In the genomic region with DNA sequence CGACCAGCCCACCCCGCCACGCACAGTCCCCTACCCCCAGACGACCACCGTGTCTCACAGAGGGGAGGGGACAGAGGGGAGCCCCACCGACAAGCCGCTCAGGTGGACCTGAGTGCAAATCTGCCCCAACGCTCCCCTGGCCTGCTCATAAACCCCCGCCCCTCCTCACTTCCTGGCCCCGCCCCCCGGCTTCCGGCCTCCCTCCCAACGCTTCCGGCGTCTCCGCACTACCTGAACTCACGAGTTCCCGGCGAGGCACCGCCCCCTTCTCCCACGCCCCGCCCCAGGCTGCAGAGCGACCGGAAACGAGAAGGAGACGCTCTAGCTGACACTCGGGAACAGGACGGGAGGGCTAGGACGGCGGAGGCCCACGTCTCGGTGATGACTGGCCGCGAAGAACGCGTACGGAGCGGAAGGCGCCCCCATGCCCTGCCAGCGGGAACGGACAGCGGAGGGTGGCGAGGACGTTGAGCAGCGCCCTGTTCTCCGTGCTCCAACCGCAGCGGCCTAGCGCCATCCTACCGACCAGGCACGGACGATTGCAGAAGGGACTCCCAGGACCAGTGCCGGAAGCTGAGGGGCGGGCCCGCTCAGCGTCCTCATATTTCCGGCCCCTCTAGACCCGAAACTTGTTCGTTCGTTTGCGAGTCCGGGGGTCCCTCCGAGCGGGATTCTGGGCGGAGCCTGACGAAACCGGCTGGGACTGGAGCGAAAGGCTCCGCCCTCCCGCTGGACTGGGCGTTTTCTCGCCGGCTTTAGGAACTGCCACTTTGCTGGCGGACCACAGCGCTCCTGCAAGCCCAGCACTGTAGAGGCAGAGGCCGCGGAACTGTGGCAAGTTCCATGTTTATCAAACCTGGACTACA, we compare ENCODE assay signal across 8 mouse cellular contexts. TPM values are rescaled to one million over a fixed set of nuclear protein-coding genes. Genes with fewer than 3 reads are reported as not detected.
DNase-seq lines count a peak whose midpoint lies in the region; ATAC-seq lines count a peak whose summit lies in the region.

A gene (minus strand): TSS at position 554 of the 866 bp plus-strand sequence.

- peak within 1 kb of the TSS; percentile 97 for H3K27ac ChIP-seq in heart, embryonic 10.5 days
- peak within 1 kb of the TSS; percentile 99 for H3K27ac ChIP-seq in kidney, embryonic 15.5 days

- peaks cover 27% of the 10 kb centered on the region for H3K36me3 ChIP-seq in heart, embryonic 10.5 days
- H3K36me3 ChIP-seq in kidney, embryonic 15.5 days = peaks cover 28% of the 10 kb centered on the region

- H3K4me2 ChIP-seq in kidney, embryonic 15.5 days = peak within 1 kb of the TSS; percentile 83

- no peaks in the 10 kb centered on the region for H3K9me3 ChIP-seq in heart, embryonic 10.5 days
- no peaks in the 10 kb centered on the region for H3K9me3 ChIP-seq in kidney, embryonic 15.5 days (replicated peaks)

- H3K9ac ChIP-seq in kidney, embryonic 15.5 days = peak within 1 kb of the TSS; percentile 88

- WGBS in heart, embryonic 10.5 days = under 1% methylated on average over 73 of the region's 77 CpGs
- WGBS in kidney, embryonic 15.5 days = under 1% methylated on average over 77 of the region's 77 CpGs

- peak; percentile 91 for ATAC-seq in erythroblast, adult 5-6 weeks (replicated peaks; ENCODE audit: low FRiP score, poor library complexity, severe bottlenecking)
- peak; percentile 97 for ATAC-seq in kidney, embryonic 15.5 days (replicated peaks; ENCODE audit: low FRiP score)
- ATAC-seq in monocyte, adult 5-6 weeks (replicated peaks; ENCODE audit: insufficient number of reproducible peaks, low FRiP score, low TSS enrichment, poor library complexity, severe bottlenecking) = peak; percentile 79

- H3K27me3 ChIP-seq in heart, embryonic 10.5 days (ENCODE audit: insufficient read depth, poor library complexity, severe bottlenecking) = no peaks in the 10 kb centered on the region
- no peaks in the 10 kb centered on the region for H3K27me3 ChIP-seq in kidney, embryonic 15.5 days

- peak within 1 kb of the TSS; percentile 95 for H3K4me3 ChIP-seq in heart, embryonic 10.5 days
- peak within 1 kb of the TSS; percentile 76 for H3K4me3 ChIP-seq in kidney, embryonic 15.5 days (replicated peaks)

- peak; percentile 100 for DNase-seq in B cell, adult 2 months
- peak; percentile 100 for DNase-seq in brain, adult 2 months (ENCODE audit: low read depth, low spot score)
- peak; percentile 99 for DNase-seq in heart, embryonic 10.5 days (ENCODE audit: low spot score)
- DNase-seq in liver = peak; percentile 100
- DNase-seq in spleen, postnatal 4 days (ENCODE audit: low spot score in 2 of 2) = peak; percentile 100

- peaks cover 15% of the 10 kb centered on the region for H3K4me1 ChIP-seq in heart, embryonic 10.5 days
- H3K4me1 ChIP-seq in kidney, embryonic 15.5 days = peaks cover 28% of the 10 kb centered on the region

RNA-seq across cellular contexts. Expression of the gene that starts here (rescaled TPM):
- total RNA-seq in erythroblast, adult 5-6 weeks (2015; ENCODE audit: low replicate concordance) = 3.3 and 12.7 TPM in 2 replicates
- 17.6 and 19.5 TPM in 2 replicates for total RNA-seq in erythroblast, adult 5-6 weeks (2017; ENCODE audit: low replicate concordance)
- polyA plus RNA-seq in heart, embryonic 10.5 days (2016; fragmentation: Nextera tagmentation; extraction: Ambion mirVana) = 3.0 and 4.7 TPM in 2 replicates
- 6.6 and 7.0 TPM in 2 replicates for polyA plus RNA-seq in kidney, embryonic 15.5 days (2015; fragmentation: Nextera tagmentation; extraction: Ambion mirVana)
- total RNA-seq in monocyte, adult 5-6 weeks (2017) = 52.9 to 85.7 TPM (median 59.4 TPM) in 3 replicates

Comparison
In these comparisons a context has a peak if more than half of its experiments do, and no peak if none do; other contexts are left out.
1. Peak in every context shown above with its lines: DNase-seq, ATAC-seq, H3K4me3 ChIP-seq and H3K27ac ChIP-seq.